Mouse (Mus musculus) heart, adult 10 weeks (tissue): Measurements from ENCODE around the gene Csrnp1. TPM values are rescaled to one million over a fixed set of nuclear protein-coding genes. Genes with fewer than 3 reads are reported as not detected.

Experiments used
- polyA plus RNA-seq: library from polyadenylated mRNA; stranded (reverse); fragments of 350-450 nt; fragmentation: Illumina TruSeq; extraction: RNeasy Lipid Tissue Mini Kit (QIAGEN cat#74804); gene quantifications from one replicate; pipeline ENCODE4 v1.2.3, GENCODE M21; 2014; ENCODE audit warnings: low read depth, low replicate concordance

The Csrnp1 gene
- polyA plus RNA-seq, result 13.3 TPM

GRCm38 (mm10) chr9:119984536-119985011, at the start of gene Csrnp1:
TSS of gene Csrnp1 (minus strand) at chr9:119984658.

GRCm38 (mm10) chr9:120023086-120023811, 38.8 kb upstream of the Csrnp1 start, which contains the start of gene Xirp1:
TSS of gene Xirp1 (minus strand) at chr9:120023598.

GRCm38 (mm10) chr9:119937005-119937773, 47.3 kb downstream of the Csrnp1 start, which contains the start of the genes Gorasp1 and Ttc21a:
TSS of gene Gorasp1 (minus strand) at chr9:119937565.
TSS of gene Ttc21a (plus strand) at chr9:119937606.

Other genes with a start within 250 kb of the Csrnp1 start
- not detected for gene Scn11a, start 159.2 kb downstream of the Csrnp1 start, polyA plus RNA-seq
- gene Wdr48, start 89.8 kb downstream of the Csrnp1 start, polyA plus RNA-seq, result 29.5 TPM
- 16.2 TPM for gene Gorasp1, start 47.1 kb downstream of the Csrnp1 start, polyA plus RNA-seq
- not detected for gene Ttc21a, start 47.1 kb downstream of the Csrnp1 start, polyA plus RNA-seq
- 105 TPM for gene Xirp1, start 38.9 kb upstream of the Csrnp1 start, polyA plus RNA-seq
- gene Cx3cr1, start 85.2 kb upstream of the Csrnp1 start, polyA plus RNA-seq, result 2.2 TPM
- gene Ccr8, start 107.5 kb upstream of the Csrnp1 start, polyA plus RNA-seq, result not detected
- 27.5 TPM for gene Slc25a38, start 125.7 kb upstream of the Csrnp1 start, polyA plus RNA-seq
- gene Rpsa, start 143.0 kb upstream of the Csrnp1 start, polyA plus RNA-seq, result 861 TPM
- gene Mobp, start 165.0 kb upstream of the Csrnp1 start, polyA plus RNA-seq, result not detected